ENCODE assay signal across 9 mouse cellular contexts in the genomic region with DNA sequence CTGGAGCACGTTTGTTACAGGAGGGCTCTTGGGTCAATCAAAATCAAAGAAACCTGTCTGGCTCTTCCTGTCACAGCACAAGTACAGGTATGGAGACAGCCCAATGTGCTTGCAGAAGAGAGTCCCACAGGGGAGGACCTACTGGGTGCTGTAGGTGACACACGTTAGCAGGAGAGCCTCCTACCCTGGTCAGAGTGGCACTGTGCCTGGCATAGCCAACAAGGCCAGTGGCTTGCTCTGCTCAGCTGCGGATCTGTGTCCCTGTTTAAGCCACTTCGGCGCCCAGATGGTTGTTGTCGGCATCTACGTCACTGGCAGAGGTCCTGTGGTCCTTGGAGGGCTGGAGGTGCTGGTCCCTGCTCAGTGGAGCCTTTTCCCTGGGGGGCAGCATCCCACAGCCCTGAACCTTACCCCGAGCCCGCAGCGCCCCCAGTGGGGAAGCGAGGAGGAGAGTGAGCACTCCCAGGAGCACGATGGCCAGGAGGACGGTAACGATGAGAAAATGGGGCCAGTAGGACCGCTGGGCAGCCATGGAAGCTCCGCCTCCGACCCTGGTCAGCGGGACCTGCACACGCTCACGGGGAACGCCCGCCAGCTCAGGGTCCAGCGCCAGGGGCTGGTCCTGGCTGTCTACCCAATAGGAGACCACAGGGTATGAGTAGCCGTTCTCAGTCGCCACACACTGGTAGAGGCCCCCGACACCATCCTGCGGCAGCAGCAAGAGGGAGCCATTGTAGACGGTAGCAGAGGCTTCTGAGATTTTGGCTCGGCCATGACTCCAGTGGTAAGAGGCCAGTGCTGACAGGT. TPM values are rescaled to one million over a fixed set of nuclear protein-coding genes. Genes with fewer than 3 reads are reported as not detected.
DNase-seq lines count a peak whose midpoint lies in the region; ATAC-seq and TF ChIP-seq lines count a peak whose summit lies in the region.
"Had no signal": no experiment of that assay in that cellular context is flagged by ENCODE, and none has a peak within 500 bp of the region (broad histone marks: within the 10 kb centered on the region; RNA-seq: fewer than 3 reads in every experiment).

No protein-coding gene starts in this region.

- peak; percentile 48 to 56 for DNase-seq in left cerebral cortex, adult 18-20 months (ENCODE audit: low spot score in 2 of 2)
- no peak for DNase-seq in left cerebral cortex, adult 11 months (ENCODE audit: low spot score)
- DNase-seq in cerebellum, adult 2 months, result peak; percentile 80 to 83
- peak; percentile 46 to 50 for DNase-seq in left cerebral cortex, postnatal 36 days (ENCODE audit: low spot score in 2 of 2)
- DNase-seq in mesoderm, embryonic 11.5 days (ENCODE audit: low read depth, low spot score), result peak; percentile 85
- peak; percentile 79 for DNase-seq in testis, postnatal 10 days (ENCODE audit: low spot score)

- H3K9me3 ChIP-seq in forebrain, embryonic 13.5 days (replicated peaks), result no peaks in the 10 kb centered on the region

- H3K27me3 ChIP-seq in cerebellum, adult 2 months (ENCODE audit: control insufficient read depth, insufficient read depth, low read length), result no peaks in the 10 kb centered on the region
- 0 out of 2 replicates have a peak, but pooled peaks cover 3% of the 10 kb centered on the region for H3K27me3 ChIP-seq in forebrain, embryonic 13.5 days

- H3K27ac ChIP-seq in cerebellum, adult 2 months (ENCODE audit: insufficient read depth, low read length), result peak overlapping the region; percentile 33
- H3K27ac ChIP-seq in forebrain, embryonic 13.5 days, result no peak overlapping the region; the same call in 1 of the 2 replicates

- peak; percentile 66 for TF ChIP-seq CTCF in cerebellum, adult 2 months (IDR thresholded peaks at IDR 0.05; ENCODE audit: borderline replicate concordance, insufficient read depth, low read depth, low read length)

- intact Hi-C loops in left cerebral cortex, postnatal 36 days (cut with DNase I), result loop anchor here (1.0 kb wide), 1 partner anchor 27 kb away; no protein-coding TSS in a partner anchor

- H3K9ac ChIP-seq in forebrain, embryonic 13.5 days, result peak overlapping the region; percentile 58; the same call in 1 of the 2 replicates

- H3K36me3 ChIP-seq in forebrain, embryonic 13.5 days (ENCODE audit: poor library complexity, severe bottlenecking), result peaks cover 33% of the 10 kb centered on the region

- peak overlapping the region; percentile 60 for H3K4me2 ChIP-seq in forebrain, embryonic 13.5 days

- peak; percentile 39; the same call in 1 of the 2 replicates for TF ChIP-seq POLR2A in cerebellum, adult 2 months (IDR thresholded peaks at IDR 0.05; ENCODE audit: borderline replicate concordance, insufficient read depth, low read length)

- 4% methylated on average over 29 of the region's 29 CpGs for WGBS in cerebellum, adult 2 months
- WGBS in forebrain, embryonic 13.5 days, result 9% methylated on average over 29 of the region's 29 CpGs

- ATAC-seq in forebrain, embryonic 13.5 days, result peak; percentile 85
- peak; percentile 63 to 74 for ATAC-seq in hematopoietic stem cell, adult 5-6 weeks (replicated peaks in 1 of 2; ENCODE audit: insufficient read depth in 1 of 2, low FRiP score in 2 of 2, low TSS enrichment in 1 of 2, low read depth in 1 of 2, poor library complexity in 2 of 2, severe bottlenecking in 2 of 2)

- H3K4me1 ChIP-seq in cerebellum, adult 2 months (ENCODE audit: control insufficient read depth, insufficient read depth, low read length), result peaks cover 9% of the 10 kb centered on the region; the same call in 1 of the 2 replicates
- H3K4me1 ChIP-seq in forebrain, embryonic 13.5 days, result peaks cover 32% of the 10 kb centered on the region

- peak overlapping the region; percentile 60 for H3K4me3 ChIP-seq in cerebellum, adult 2 months (replicated peaks; ENCODE audit: insufficient read depth, low read depth, low read length)
- H3K4me3 ChIP-seq in forebrain, embryonic 13.5 days, result peak overlapping the region; percentile 34

RNA-seq across cellular contexts. Expression of gene Slc25a44, which starts 11.7 kb away (rescaled TPM):
- 10 to 100 TPM; 77.0 to 78.9 TPM for total RNA-seq in left cerebral cortex, adult 18-20 months (2021)
- polyA plus RNA-seq in cerebellum, adult 2 months (2012; rRNA removed), result 57.6 and 61.2 TPM in 2 replicates
- 23.0 and 26.2 TPM in 2 replicates for polyA plus RNA-seq in forebrain, embryonic 13.5 days (2015; fragmentation: Nextera tagmentation; extraction: Ambion mirVana)
- 11.5 and 15.6 TPM in 2 replicates for total RNA-seq in hematopoietic stem cell, adult 5-6 weeks (2017)
- total RNA-seq in left cerebral cortex, postnatal 36 days (2021), result 10 to 100 TPM; 77.1 to 84.0 TPM

RNA-seq across cellular contexts. Expression of gene Sema4a, which starts 24.4 kb away (rescaled TPM):
- total RNA-seq in left cerebral cortex, adult 18-20 months (2021), result 10 to 100 TPM; 70.4 to 76.5 TPM
- polyA plus RNA-seq in cerebellum, adult 2 months (2012; rRNA removed), result 31.6 and 31.8 TPM in 2 replicates
- polyA plus RNA-seq in forebrain, embryonic 13.5 days (2015; fragmentation: Nextera tagmentation; extraction: Ambion mirVana), result 13.7 and 16.7 TPM in 2 replicates
- 4.3 and 18.6 TPM in 2 replicates for total RNA-seq in hematopoietic stem cell, adult 5-6 weeks (2017)
- 10 to 100 TPM; 52.2 to 66.7 TPM for total RNA-seq in left cerebral cortex, postnatal 36 days (2021)

RNA-seq across cellular contexts. Expression of gene Pmf1, which starts 26.5 kb away (rescaled TPM):
- 1 to 10 TPM; 5.2 to 6.2 TPM for total RNA-seq in left cerebral cortex, adult 18-20 months (2021)
- 13.8 and 14.5 TPM in 2 replicates for polyA plus RNA-seq in cerebellum, adult 2 months (2012; rRNA removed)
- 107 TPM in 2 replicates for polyA plus RNA-seq in forebrain, embryonic 13.5 days (2015; fragmentation: Nextera tagmentation; extraction: Ambion mirVana)
- total RNA-seq in hematopoietic stem cell, adult 5-6 weeks (2017), result 60.8 and 97.2 TPM in 2 replicates
- 1 to 10 TPM; 6.0 to 7.3 TPM for total RNA-seq in left cerebral cortex, postnatal 36 days (2021)

RNA-seq across cellular contexts. Expression of gene Bglap, which starts 52.3 kb away (rescaled TPM):
- not detected for total RNA-seq in left cerebral cortex, adult 18-20 months (2021)
- polyA plus RNA-seq in cerebellum, adult 2 months (2012; rRNA removed), result 0.57 TPM in 1 of 2 replicates, not detected in the other
- 0.54 TPM in 1 of 2 replicates, not detected in the other for polyA plus RNA-seq in forebrain, embryonic 13.5 days (2015; fragmentation: Nextera tagmentation; extraction: Ambion mirVana)
- total RNA-seq in hematopoietic stem cell, adult 5-6 weeks (2017), result not detected in 2 replicates
- total RNA-seq in left cerebral cortex, postnatal 36 days (2021), result 1 to 10 TPM in 1 of 2 experiments, not detected in 1; 1.8 TPM

RNA-seq across cellular contexts. Expression of gene Bglap2, which starts 58.1 kb away (rescaled TPM):
- 1 to 10 TPM in 1 of 2 experiments, not detected in 1; 2.0 TPM for total RNA-seq in left cerebral cortex, adult 18-20 months (2021)
- polyA plus RNA-seq in cerebellum, adult 2 months (2012; rRNA removed), result 2.1 TPM in 1 of 2 replicates, not detected in the other
- polyA plus RNA-seq in forebrain, embryonic 13.5 days (2015; fragmentation: Nextera tagmentation; extraction: Ambion mirVana), result not detected in 2 replicates
- total RNA-seq in hematopoietic stem cell, adult 5-6 weeks (2017), result not detected in 2 replicates
- total RNA-seq in left cerebral cortex, postnatal 36 days (2021), result 1 to 10 TPM; 2.6 to 2.7 TPM
- total RNA-seq: layer of hippocampus, postnatal 25 days had no signal
